Mouse (Mus musculus) cortical plate, adult 2 months (tissue): Measurements from ENCODE around the gene Wdr41.

ENCODE experiments used
- CTCF ChIP-seq: fragments of 200-500 bp; IDR thresholded peaks from 2 replicates; pipeline ENCODE4 v1.5.1; 2011; ENCODE audit warnings: mild to moderate bottlenecking, control low read depth, low read length; ENCODE audit not compliant: insufficient read depth; ENCODE audit errors: extremely low read depth
- POLR2A ChIP-seq: fragments of 200-500 bp; IDR thresholded peaks from 2 replicates; pipeline ENCODE4 v1.6.1; 2011; ENCODE audit warnings: mild to moderate bottlenecking, low read length, control low read depth; ENCODE audit not compliant: insufficient read depth; ENCODE audit errors: extremely low read depth

- TF ChIP-seq CTCF (no peak), POLR2A (no peak)
Observed at GRCm38 (mm10) chr13:95040140-95040738, 64.1 kb downstream of the Wdr41 start.
